Mouse (Mus musculus): ENCODE measurements around the gene Acad8. TPM values are rescaled to one million over a fixed set of nuclear protein-coding genes. Genes with fewer than 3 reads are reported as not detected.

Acad8 gene
- total RNA-seq, 2 experiments from 2014 or later, result 40.2 to 41.1 TPM

- no peak for DNase-seq
Measured at GRCm38 (mm10) chr9:26985090-26985613, 14.2 kb downstream of the Acad8 start.

- DNase-seq, result no peak
Measured at GRCm38 (mm10) chr9:26978776-26979175, 20.6 kb downstream of the Acad8 start.

- no peak for DNase-seq
Measured at GRCm38 (mm10) chr9:26977754-26978153, 21.6 kb downstream of the Acad8 start.

- DNase-seq, result no peak
Measured at GRCm38 (mm10) chr9:26947790-26948189, 51.6 kb downstream of the Acad8 start.

GRCm38 (mm10) chr9:26924146-26924545 lies 75.2 kb downstream of the Acad8 start:
- peak; percentile 33 for DNase-seq

Other genes with a start within 250 kb of the Acad8 start
- gene Glb1l2, start 193.1 kb downstream of the Acad8 start, total RNA-seq (2021), result under 1 TPM; 0.47 to 0.79 TPM
- gene Glb1l3, start 138.7 kb downstream of the Acad8 start, total RNA-seq (2021), result not detected
- gene Gm1110, start 76.5 kb downstream of the Acad8 start, total RNA-seq (2021), result not detected
- 10 to 100 TPM; 42.2 to 45.5 TPM for gene Thyn1, start 144 bp upstream of the Acad8 start, total RNA-seq (2021)
- gene Vps26b, start 30.5 kb upstream of the Acad8 start, total RNA-seq (2021), result 10 to 100 TPM; 29.1 to 29.2 TPM
- gene Ncapd3, start 30.6 kb upstream of the Acad8 start, total RNA-seq (2021), result 10 to 100 TPM; 22.3 to 23.6 TPM
- gene Jam3, start 155.9 kb upstream of the Acad8 start, total RNA-seq (2021), result 10 to 100 TPM; 17.3 to 22.5 TPM